Mouse (Mus musculus) embryo, embryonic 10.5 days (tissue): ENCODE measurements around the gene Rab1b.
A peak's percentile ranks its signal among the peaks of the same experiment; 100 is the strongest.

ENCODE experiments used
- DNase-seq: peaks from one replicate; pipeline ENCODE4 v3.0.0-alpha.2; 2015; ENCODE audit warnings: low spot score

Gene Rab1b

GRCm38 (mm10) chr19:5051031-5051430, 55.8 kb downstream of the Rab1b start:
- DNase-seq: no peak

GRCm38 (mm10) chr19:5050047-5050905, 56.6 kb downstream of the Rab1b start, which contains the start of gene Rin1:
Gene Rin1, plus strand, starts transcription at chr19:5050481.
- DNase-seq: peak; percentile 77

GRCm38 (mm10) chr19:5049325-5049724, 57.5 kb downstream of the Rab1b start:
- no peak for DNase-seq
